Mouse (Mus musculus) heart, embryonic 16.5 days (tissue): Measurements from ENCODE around the gene Aipl1. TPM values are rescaled to one million over a fixed set of nuclear protein-coding genes. Genes with fewer than 3 reads are reported as not detected.
A peak's percentile ranks its signal among the peaks of the same experiment; 100 is the strongest.

Experiments used
- ATAC-seq: fragments of 200-750 bp; cut with Nextera tagmentation; replicated peaks from 2 replicates; pipeline ENCODE4 v1.8.0; 2017; ENCODE audit warnings: moderate number of reproducible peaks; ENCODE audit not compliant: insufficient read depth, low FRiP score; ENCODE audit errors: extremely low read depth
- H3K27ac ChIP-seq: fragments of 300-500 bp; sonication (generic); 2 replicates; pipeline ENCODE4 v1.5.1; 2014; ENCODE audit warnings: mild to moderate bottlenecking, low read length, control low read depth, moderate library complexity
- H3K27me3 ChIP-seq: fragments of 300-500 bp; sonication (generic); 2 replicates; pipeline ENCODE4 v1.6.1; 2014; ENCODE audit warnings: low read length, mixed read lengths; ENCODE audit not compliant: control insufficient read depth, insufficient read depth
- H3K36me3 ChIP-seq: fragments of 300-500 bp; sonication (generic); 2 replicates; pipeline ENCODE4 v1.6.1; 2014; ENCODE audit not compliant: control insufficient read depth, insufficient read depth
- H3K4me1 ChIP-seq: fragments of 300-500 bp; sonication (generic); 2 replicates; pipeline ENCODE4 v1.6.1; 2014; ENCODE audit warnings: low read length, mixed read lengths; ENCODE audit not compliant: control insufficient read depth, insufficient read depth
- H3K4me2 ChIP-seq: fragments of 300-500 bp; sonication (generic); 2 replicates; pipeline ENCODE4 v1.6.1; 2014; ENCODE audit warnings: low read depth, mild to moderate bottlenecking, control low read depth, low read length
- H3K4me3 ChIP-seq: fragments of 300-500 bp; sonication (generic); 2 replicates; pipeline ENCODE4 v1.5.1; 2014; ENCODE audit warnings: mild to moderate bottlenecking, control low read depth, low read length
- H3K9ac ChIP-seq: fragments of 300-500 bp; sonication (generic); 2 replicates; pipeline ENCODE4 v1.6.1; 2014; ENCODE audit warnings: low read length, control low read depth
- H3K9me3 ChIP-seq: fragments of 300-500 bp; sonication (generic); replicated peaks from 2 replicates; pipeline ENCODE4 v1.6.1; 2016; ENCODE audit warnings: low read length; ENCODE audit not compliant: control insufficient read depth
- WGBS: fragments of 180-500 bp; shearing (Covaris S2); extraction: QIAGEN DNeasy Blood & Tissue Kit; methylation state at CpG from one replicate; pipeline ENCODE4 v1.1.7; 2014; 5-methylcytosine and 5-hydroxymethylcytosine counted together
- polyA plus RNA-seq: library from polyadenylated mRNA; unstranded; fragments of >200 nt; fragmentation: Nextera tagmentation; extraction: Ambion mirVana; gene quantifications from 2 replicates; pipeline ENCODE4 v1.2.1, GENCODE M21; 2015

The Aipl1 gene
- polyA plus RNA-seq, 1 experiment from 2014 or later, result 0.12 TPM

DNA sequence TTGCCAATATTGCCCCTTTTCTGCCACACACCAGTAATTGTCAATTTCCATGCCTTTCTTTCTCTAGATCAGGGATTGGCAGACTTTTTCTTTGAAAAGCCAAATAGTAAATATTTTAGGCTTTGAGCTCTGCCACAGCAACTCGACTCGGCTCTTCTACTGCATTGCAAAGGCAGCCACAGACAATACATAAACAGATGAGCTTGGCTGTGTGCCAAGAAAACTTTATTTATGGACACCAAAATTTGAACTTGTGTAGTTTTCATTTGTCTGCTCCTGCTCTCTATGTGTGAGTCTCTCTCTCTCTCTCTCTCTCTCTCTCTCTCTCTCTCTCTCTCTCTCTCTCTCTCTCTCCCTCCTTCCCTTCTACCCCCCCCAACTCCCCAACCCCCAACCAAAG lies 17.9 kb upstream of the Aipl1 start:
- no peak overlapping the region for H3K4me3 ChIP-seq
- peaks cover 8% of the 10 kb centered on the region; the same call in 1 of the 2 replicates for H3K27me3 ChIP-seq
- H3K4me1 ChIP-seq, result peaks cover 7% of the 10 kb centered on the region; the same call in 1 of the 2 replicates
- no peaks in the 10 kb centered on the region for H3K9me3 ChIP-seq
- H3K9ac ChIP-seq, result no peak overlapping the region
- no peaks in the 10 kb centered on the region for H3K36me3 ChIP-seq
- WGBS, result 53% methylated on average over 2 of the region's 2 CpGs
- no peak for ATAC-seq
- no peak overlapping the region for H3K4me2 ChIP-seq
- no peak overlapping the region for H3K27ac ChIP-seq

DNA sequence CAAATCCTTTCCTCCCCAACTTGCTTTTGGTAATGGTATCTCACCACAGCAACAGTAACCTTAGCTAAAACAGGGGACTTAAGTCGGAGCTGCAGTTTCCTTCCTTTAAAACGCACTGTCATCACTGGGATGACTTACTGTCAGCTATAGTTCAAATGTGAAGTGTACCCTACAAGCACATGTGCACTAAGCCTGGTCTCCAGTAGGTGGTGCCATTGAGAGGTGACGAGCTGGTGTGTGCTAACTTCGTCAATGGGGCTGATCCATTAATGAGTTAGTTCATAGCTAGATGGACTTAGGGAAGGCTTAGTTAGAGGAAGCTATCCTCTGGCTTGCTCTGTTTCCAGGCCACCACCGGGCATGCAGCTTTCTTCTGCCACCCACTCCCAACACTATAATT lies 15.3 kb upstream of the Aipl1 start:
- H3K27ac ChIP-seq, result no peak overlapping the region
- H3K9ac ChIP-seq, result no peak overlapping the region
- no peak overlapping the region for H3K4me2 ChIP-seq
- ATAC-seq, result no peak
- peaks cover 7% of the 10 kb centered on the region; the same call in 1 of the 2 replicates for H3K4me1 ChIP-seq
- H3K36me3 ChIP-seq, result no peaks in the 10 kb centered on the region
- peaks cover 8% of the 10 kb centered on the region for H3K27me3 ChIP-seq
- no peaks in the 10 kb centered on the region for H3K9me3 ChIP-seq
- WGBS, result 14% methylated on average over 5 of the region's 5 CpGs
- H3K4me3 ChIP-seq, result no peak overlapping the region

DNA sequence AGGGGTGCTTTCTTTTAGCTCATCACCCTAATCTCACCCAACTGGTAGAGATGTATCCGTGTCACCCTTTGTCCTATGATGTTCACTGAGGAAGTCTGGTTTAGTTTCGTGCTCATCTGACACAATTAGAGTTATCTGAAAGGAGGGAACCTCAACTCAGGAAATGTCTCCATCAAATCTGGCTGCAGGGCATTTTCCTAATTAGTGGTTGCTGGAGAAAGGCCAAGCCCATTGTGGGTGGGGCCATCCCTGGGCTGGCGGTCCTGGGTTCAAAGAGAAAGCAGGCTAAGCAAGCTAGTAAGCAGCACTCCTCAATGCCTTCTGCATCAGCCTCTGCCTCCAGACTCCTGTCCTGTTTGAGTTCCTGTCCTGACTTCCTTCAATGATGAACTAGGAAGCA lies 14.9 kb upstream of the Aipl1 start:
- Histone ChIP-seq H3K4me3 (no peak overlapping the region), H3K36me3 (no peaks in the 10 kb centered on the region), H3K9ac (no peak overlapping the region), H3K9me3 (no peaks in the 10 kb centered on the region), H3K4me1 (peaks cover 7% of the 10 kb centered on the region; the same call in 1 of the 2 replicates), H3K27ac (no peak overlapping the region), H3K4me2 (no peak overlapping the region), H3K27me3 (peaks cover 8% of the 10 kb centered on the region)
- 60% methylated on average over 3 of the region's 3 CpGs for WGBS
- no peak for ATAC-seq

DNA sequence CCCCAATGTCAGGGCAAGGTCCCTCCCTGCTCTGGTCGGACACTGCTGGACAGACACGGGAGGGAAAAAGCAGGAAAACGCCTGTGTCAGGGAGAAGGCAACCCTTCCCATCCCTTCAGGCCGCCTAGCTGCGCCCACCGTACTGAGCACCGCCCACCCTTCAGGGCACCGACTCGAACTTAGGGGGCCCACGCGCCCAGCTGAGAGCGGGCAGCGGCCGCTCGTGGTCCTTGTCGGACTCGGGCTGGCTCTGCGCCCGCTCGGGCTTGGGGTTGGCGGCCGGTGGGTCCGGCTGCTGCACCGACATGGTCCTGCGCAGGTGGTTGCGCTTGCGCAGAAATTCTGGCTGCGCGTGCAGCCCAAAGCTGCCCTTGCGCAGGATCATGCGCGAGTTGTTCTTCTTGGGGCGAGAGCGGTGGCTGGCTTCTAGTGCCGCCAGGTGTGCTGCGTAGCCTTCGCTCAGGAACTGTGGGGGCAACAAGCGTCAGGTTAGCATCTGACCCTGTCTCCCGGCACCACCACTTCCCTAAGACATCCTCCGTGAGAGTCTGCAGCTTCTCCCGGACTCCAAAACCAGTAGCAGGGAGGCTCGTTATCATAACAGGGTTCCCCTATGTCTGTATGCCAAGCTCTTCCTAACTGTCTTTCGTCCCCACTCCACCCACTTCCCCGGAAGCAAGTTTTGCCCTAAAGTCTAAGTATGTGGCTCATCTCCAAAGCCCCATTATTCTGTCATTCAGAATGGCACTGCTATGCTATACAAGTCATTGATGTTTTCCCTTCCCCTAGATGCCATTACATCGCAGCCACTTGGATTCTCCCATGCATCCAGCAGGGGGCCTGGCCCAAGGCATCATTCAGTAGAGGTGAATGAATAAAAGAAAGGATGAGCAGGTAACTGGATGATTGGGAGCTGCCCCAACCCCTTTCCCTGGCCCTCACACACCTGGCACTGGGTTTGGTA lies 13.9 kb upstream of the Aipl1 start:
- Histone ChIP-seq H3K9me3 (no peaks in the 10 kb centered on the region), H3K9ac (peak overlapping the region; percentile 69), H3K4me3 (peak overlapping the region; percentile 56), H3K4me1 (peaks cover 7% of the 10 kb centered on the region; the same call in 1 of the 2 replicates), H3K36me3 (peaks cover 4% of the 10 kb centered on the region), H3K27me3 (peaks cover 8% of the 10 kb centered on the region), H3K27ac (no peak overlapping the region), H3K4me2 (peak overlapping the region; percentile 89)
- ATAC-seq, result 0 out of 2 replicates have a peak, but pooled peaks have one; percentile 29
- WGBS, result 3% methylated on average over 45 of the region's 45 CpGs

DNA sequence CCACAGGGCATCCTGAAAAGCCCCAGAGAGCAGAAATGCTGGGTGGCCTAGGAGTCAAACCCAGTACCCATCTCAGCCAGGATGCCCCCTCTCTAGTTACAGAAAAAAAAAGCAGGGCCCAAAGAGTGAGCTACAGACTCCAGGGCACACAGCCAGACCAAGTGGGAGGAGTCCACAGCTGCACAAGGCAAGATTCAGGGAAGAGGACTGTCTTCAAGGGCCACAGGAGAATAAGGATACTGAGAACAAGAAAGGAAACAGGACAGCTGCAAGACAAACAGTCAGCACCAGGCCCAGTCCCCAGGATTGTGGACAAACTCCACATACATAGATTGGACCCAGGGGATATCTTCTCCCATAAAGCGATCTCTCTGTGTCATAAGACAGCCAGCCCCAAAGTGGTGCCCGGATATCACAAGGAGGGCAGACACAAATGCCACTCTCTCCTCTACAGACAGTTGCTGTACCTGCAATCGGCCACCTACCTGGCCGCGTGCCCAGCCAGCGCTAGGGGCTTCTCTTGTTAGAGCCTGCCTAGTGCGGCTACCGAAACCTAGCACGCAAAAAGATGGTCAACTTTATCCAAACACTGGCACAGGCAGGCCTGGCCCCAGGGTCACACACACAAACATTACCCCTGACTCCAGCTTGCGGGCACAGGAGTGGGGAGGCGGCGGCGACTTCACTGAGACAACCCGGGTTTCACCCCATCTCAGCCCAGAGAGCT lies 13.0 kb upstream of the Aipl1 start:
- no peak overlapping the region for H3K27ac ChIP-seq
- 27% methylated on average over 14 of the region's 14 CpGs for WGBS
- no peak for ATAC-seq
- peak overlapping the region; percentile 56 for H3K4me3 ChIP-seq
- peak overlapping the region; percentile 89 for H3K4me2 ChIP-seq
- H3K36me3 ChIP-seq, result peaks cover 7% of the 10 kb centered on the region
- peaks cover 7% of the 10 kb centered on the region; the same call in 1 of the 2 replicates for H3K4me1 ChIP-seq
- H3K9me3 ChIP-seq, result no peaks in the 10 kb centered on the region
- peaks cover 8% of the 10 kb centered on the region for H3K27me3 ChIP-seq
- peak overlapping the region; percentile 69 for H3K9ac ChIP-seq

DNA sequence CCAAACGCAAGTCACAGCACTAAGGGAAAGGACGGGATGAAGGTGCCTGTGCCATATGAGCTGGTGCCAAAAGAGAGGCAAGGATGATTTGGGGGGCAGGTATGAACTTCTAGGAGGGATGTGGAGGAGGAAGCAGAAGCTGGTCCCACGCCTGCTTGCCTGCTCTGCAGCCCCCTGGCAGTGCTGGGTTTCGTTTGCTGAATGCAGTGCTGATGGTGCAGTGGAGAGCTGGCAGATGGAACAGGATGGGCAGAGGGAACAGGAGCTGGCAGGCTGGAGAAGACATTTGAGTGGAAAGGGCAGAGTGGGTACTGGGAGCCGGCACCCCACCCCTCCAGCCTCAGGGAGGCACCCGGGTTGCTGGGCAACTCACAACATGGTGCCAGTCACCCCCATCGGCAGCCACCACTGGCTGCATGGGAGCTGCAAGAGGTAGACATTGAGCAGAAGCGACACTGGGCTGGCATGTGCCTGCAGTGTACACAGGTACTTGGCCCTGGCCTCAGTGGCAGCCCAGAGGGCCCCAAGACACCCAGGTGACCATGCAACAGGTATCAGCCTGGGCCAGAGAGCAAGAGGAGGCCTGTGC lies 12.0 kb upstream of the Aipl1 start:
- Histone ChIP-seq H3K36me3 (peaks cover 10% of the 10 kb centered on the region), H3K9ac (no peak overlapping the region), H3K4me1 (peaks cover 9% of the 10 kb centered on the region), H3K9me3 (no peaks in the 10 kb centered on the region), H3K4me3 (no peak overlapping the region), H3K27ac (no peak overlapping the region), H3K27me3 (peaks cover 8% of the 10 kb centered on the region), H3K4me2 (no peak overlapping the region)
- ATAC-seq, result no peak
- WGBS, result 72% methylated on average over 8 of the region's 8 CpGs

DNA sequence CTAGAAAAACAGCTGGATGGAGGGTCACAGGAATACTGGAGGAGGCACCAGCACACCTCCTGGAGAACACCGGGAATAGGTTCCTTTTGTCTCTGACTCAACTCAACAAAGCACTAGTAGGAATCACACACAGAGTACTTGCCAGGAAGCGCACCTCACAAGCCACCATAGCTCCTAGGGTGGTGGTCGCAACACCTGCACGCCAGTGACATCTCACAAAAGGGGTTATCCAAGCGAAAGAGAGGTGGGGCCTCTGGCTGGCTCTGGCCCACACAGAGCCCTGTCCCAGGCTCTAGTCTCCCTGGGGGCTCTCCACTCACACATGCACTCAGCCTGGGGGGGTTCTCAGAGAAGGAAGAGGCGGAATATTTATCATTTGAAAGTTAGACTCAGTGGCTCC lies 11.4 kb upstream of the Aipl1 start:
- WGBS, result 75% methylated on average over 6 of the region's 6 CpGs
- H3K36me3 ChIP-seq, result peaks cover 10% of the 10 kb centered on the region

DNA sequence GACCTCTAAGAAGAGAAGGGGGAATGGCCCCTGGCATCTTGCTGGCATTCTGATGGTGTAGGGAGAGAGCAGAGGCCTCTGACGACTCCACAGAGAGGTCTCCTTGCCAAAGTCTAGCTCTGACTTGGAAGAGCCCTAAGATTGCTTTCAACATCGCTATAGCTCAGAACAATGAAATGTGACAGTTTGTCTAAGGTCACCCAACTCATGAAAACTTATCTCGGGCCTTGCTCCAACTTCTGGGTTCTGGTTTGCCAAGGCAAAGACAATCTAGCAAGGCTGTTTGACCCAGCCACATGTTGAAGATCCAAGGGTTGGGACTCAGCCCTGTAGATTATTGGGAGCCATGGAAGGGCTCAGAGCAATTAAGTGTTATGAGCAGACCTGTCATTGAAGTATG lies 6.9 kb upstream of the Aipl1 start:
- H3K4me3 ChIP-seq, result 0 out of 2 replicates have a peak overlapping the region, but pooled peaks have one; percentile 68
- H3K36me3 ChIP-seq, result peaks cover 10% of the 10 kb centered on the region
- no peak for ATAC-seq
- H3K9me3 ChIP-seq, result no peaks in the 10 kb centered on the region
- H3K4me2 ChIP-seq, result peak overlapping the region; percentile 81
- H3K27ac ChIP-seq, result no peak overlapping the region
- WGBS, result 67% methylated on average over 3 of the region's 3 CpGs
- peaks cover 30% of the 10 kb centered on the region for H3K4me1 ChIP-seq
- no peaks in the 10 kb centered on the region; the same call in 1 of the 2 replicates for H3K27me3 ChIP-seq
- H3K9ac ChIP-seq, result no peak overlapping the region

More for the DNA sequence above, 11.4 kb upstream of the Aipl1 start:
- Histone ChIP-seq H3K4me3 (no peak overlapping the region), H3K4me2 (no peak overlapping the region), H3K27ac (no peak overlapping the region), H3K9ac (no peak overlapping the region), H3K27me3 (peaks cover 8% of the 10 kb centered on the region), H3K4me1 (peaks cover 15% of the 10 kb centered on the region), H3K9me3 (no peaks in the 10 kb centered on the region)
- no peak for ATAC-seq
